Mouse (Mus musculus) layer of hippocampus, postnatal 10 days (tissue): ENCODE measurements at regions not wholly inside any gene's neighbourhood (a gene's known extent, or its start where the extent isn't known, plus 50 kb on each side); places are given as distances from the start of the nearest gene placed in this dataset.
"Not testable (repeated sequence)": the region's sequence is repeated elsewhere in the genome, so short reads cannot be mapped to it uniquely, and the experiment has no call there.

Experiments used
- DNase-seq, 2 experiments: peaks; one replicate each; pipeline ENCODE4 v3.0.0; 2021; ENCODE audit warnings: low spot score in 2 of 2

- no peak for DNase-seq
Measured at GRCm38 (mm10) chr1:194565574-194565973, 52.4 kb upstream of the Plxna2 start.

DNA sequence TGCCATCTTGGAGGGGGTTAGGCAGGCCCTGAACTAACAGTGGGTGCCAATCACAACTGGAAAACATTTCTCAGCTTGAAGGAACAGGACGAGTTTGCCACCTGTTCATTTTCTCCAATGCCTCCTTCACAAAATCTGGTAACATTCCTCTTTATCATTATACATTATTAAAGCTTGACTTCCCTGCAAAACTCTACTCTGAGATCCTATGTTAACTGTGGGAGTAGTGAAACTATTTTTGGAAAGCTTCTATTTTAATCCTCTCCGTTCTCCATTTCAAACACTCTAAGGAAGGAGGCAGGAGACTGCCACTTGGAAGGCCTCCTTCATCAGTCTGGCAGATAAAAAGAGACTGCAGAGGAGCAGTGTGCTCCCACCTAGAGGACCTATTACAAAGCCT is 54.1 kb upstream of the Plxna2 start:
- no peak for DNase-seq

DNA sequence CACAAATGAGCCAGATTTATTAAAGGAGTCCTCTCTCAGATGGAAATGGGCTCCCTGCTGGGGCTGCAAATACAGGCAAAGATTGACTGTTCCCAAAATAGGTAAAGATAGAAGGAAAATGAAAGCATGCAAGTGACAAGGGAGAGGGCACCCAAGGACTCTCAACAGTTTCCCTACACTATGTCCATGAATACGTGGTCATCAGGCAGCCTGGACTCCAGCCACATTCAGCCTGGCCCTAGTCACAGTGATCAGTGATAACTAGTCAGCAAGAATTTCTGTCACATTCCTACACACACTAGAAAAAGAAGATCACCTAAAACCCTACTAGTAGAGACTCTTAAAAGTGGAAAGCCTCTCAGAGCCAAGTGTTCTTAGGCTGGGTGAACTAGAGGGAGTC is 56.9 kb upstream of the Plxna2 start:
- DNase-seq: no peak

DNA sequence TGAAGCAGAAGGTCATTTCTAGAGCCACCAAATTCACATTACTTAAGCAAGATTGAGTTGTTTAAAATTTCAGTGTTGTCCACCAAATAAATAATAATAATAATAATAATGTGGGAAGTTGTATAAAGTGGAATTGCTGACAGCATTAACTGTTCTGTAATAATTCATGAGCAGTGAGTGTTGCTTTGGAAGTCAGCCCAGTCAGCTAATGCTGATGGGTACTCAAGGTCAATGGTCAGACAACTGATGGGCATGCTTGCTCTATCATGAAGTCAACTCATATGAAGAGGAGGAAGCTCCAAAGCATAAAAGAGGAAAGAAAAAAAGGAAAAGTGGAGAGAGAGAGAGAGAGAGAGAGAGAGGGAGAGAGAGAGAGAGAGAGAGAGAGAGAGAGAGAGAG is 69.4 kb upstream of the Plxna2 start:
- DNase-seq: no peak

GRCm38 (mm10) chr1:194548243-194548642 is 69.8 kb upstream of the Plxna2 start:
- no peak for DNase-seq

DNA sequence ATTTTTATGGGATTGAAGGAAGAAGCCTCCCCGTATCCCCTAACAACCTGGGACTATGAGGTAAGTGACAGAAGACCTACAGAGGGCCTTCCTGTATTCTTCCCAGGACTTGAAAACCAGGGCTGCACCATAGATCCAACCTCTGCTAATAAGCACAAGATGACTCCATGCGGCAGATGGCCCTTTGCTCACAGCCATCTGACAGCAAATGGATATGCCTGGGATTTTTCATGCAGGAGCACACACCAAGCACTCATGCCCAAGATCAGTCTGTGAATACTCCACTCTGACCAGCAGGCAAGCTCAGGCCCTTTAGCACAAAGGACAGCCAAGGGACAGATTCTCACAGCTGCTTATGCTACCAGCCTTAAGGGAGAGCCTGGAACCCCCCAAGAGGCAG is 77.1 kb upstream of the Plxna2 start:
- peak; percentile 18 to 21 for DNase-seq

DNA sequence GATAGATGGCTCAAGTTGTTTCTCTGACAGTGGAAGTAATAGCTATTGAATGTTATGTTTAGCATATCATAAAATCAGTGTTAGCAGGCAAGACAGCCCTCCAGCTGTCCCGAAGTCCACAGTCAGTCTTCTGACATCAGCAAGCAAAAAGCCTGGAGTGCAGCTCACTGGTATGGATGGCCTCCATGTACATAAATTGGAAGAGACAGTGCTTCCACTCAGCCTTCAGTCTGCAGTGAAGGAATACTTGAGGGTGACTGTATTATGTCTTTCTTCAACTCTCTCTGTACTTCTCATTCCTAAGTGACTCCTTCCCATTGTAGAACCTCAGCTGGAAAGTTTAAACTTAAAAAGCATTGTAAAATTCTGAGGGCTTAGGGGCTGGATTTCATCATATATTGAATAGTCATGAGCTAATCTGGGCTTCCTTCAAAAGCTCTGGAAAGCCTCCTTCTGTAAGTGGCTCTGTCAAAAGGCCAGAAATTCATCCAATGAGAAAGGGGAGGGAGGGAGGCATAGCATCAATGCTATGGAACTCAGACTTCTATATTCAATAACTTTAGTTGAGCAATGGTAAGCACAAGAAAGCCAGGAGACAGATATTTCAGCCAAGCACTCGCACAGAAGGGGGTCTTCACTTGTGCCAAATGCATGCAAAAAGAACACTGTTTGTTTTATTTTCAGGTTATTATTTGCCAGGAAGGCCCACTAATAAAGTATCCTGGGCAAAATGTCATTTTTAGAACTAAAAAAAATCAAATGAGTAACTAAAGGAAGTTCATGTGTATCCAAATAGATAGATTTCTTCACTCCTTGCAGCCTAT is 90.5 kb upstream of the Plxna2 start:
- DNase-seq: no peak

DNA sequence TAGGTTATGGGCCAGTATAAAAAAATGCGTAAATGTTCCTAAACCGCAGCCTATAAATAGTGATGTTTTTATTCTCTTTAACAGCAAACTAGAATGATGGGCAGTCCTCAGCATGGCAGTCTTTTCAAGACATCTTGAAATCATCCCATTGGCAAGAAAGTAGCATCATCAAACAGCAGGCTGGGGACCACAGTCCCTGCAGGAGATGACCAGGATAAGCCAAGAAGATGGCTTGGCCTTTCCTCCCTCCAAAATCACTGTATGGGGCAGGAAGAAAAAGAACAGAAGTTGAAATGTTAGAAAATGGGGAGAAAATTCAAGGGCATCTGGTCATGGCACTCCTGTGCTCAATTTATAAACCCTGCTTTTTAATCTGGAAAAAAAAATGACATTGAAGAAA is 93.0 kb upstream of the Plxna2 start:
- no peak for DNase-seq

- DNase-seq: no peak
Measured at GRCm38 (mm10) chr1:194521216-194521615, 96.8 kb upstream of the Plxna2 start.

- no peak for DNase-seq
Measured at GRCm38 (mm10) chr1:194519509-194520220, 98.4 kb upstream of the Plxna2 start.

DNA sequence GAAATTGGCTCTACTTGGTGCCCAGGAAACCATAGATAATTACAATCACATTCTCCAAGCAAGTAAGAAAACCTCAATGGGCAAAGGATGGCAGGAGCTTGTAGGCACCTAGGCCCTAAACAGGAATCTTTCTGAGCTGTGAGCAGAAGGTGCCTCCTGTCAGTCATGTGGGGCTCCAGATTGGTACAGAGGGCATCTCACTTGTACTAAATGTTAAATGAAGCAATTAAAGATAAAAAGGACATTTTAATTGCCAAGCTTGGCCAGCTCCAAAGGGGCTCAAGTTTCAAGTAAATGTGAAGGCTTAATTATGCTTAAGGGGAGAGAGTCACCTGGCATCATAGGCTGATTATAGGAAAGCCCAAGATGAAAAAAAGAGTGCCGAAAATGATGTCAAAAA is 101.9 kb upstream of the Plxna2 start:
- DNase-seq: no peak

DNA sequence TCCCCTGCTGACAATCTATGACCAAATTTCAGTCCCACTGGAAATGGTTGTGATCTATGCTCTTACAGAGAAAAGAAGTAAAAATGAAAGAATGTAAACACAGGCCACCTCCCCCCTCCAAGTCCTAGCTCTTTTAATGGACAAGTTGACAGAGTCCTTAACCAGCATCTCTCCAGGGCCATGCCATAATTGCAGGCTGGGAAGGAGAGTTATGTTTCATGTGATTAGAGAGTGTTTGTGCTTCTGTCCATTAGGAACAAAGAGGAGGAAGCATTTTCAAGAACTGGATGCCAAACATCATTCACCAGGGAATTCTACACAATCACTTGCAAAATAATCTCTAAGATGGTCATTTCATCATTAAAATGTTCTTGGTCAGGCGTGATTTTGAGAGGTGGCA is 109.7 kb upstream of the Plxna2 start:
- no peak for DNase-seq

DNA sequence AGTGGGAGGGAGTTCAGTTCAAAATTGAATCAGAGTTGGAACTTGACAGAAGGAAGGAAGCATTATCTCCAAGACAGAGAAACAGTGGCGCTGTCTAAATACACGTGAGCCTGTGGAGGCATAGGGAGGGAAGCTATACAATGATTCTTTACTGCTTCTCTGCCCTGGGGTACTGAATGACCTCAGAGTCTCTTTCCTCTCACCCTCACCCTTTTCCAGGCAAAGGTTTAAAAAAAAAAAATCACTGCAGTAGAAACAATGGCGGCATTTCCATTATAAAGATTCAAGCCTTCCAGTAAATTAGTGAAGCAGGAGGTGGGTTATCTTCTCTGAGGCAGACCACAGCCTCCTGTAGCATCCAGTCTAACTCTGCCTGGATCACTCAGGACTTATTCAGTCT is 112.2 kb upstream of the Plxna2 start:
- DNase-seq: no peak

DNA sequence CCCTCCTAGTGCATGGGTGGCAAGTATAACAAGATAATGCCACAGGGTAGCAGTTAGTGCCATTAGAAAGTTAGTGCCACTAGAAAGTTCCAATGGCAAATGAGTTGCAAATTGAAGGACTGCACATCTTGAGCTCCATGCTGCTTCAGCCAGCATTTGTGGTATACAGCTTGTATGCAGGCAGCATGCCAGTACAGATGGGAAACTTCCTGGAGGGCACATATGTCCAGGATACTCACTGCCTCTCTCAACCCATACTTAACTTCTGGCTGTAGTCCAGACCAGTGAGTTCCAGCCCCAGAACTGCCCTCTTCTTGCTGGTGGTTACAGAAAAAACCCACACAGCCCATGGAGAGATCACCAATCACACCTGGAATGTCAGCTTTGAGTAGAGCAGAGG is 113.8 kb upstream of the Plxna2 start:
- DNase-seq: no peak

- DNase-seq: no peak
Measured at GRCm38 (mm10) chr1:194503517-194503916, 114.5 kb upstream of the Plxna2 start.

- no peak for DNase-seq
Measured at GRCm38 (mm10) chr1:194496424-194496823, 121.6 kb upstream of the Plxna2 start.

DNA sequence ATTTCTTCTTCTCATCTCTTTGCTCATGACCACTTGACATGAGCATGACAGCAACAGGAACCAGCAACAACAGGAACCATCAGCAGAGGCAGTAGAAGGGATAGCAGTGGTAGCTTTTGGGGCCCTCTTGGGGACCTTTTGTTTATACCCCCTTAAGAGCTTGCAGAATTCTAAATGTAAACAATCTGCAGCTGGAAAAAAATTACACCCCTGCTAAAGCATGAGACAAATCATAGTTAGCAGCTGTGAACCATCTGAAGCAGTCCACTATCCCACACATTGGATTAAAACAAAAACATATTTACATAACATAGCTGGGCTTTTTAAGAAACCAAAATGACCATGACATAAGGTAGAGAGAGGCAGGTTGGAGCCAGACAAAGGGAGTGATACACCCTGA is 126.9 kb upstream of the Plxna2 start:
- no peak for DNase-seq

DNA sequence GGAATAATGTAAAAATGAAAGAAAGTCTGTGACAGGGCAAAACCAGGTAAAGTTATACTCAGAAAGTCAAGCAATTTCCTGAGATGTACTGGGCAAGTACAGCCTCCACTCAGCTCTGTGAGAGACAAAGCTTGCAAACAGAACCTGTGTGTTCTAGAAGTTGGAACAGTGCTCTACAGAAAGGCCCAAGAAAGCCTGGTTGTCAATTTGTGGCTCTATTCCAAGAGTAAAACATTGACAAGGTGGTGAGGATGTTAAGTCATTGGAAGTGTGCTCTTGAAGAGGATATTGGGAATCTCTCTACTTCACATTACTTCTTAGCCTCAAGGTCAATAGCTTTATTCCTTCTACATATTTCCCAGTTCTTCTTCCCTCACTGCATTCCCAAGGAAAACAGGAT is 129.9 kb upstream of the Plxna2 start:
- no peak for DNase-seq

DNA sequence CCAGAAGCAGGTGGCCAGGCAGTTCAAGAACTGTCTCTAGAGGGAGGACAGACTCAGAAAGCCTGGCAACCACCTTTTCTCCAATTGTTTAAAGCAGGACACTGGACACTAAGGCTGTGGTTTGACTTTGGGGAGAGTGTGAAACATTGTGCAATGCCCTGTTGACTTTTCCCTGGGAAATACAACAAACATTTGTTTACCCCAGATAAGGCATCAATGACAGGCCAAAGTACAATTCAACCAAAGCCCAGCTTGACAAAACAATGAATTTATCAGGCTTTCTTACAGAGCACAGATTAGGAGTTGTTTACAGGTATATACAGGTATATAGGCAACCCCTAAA is 135.3 kb upstream of the Plxna2 start:
- no peak for DNase-seq

DNA sequence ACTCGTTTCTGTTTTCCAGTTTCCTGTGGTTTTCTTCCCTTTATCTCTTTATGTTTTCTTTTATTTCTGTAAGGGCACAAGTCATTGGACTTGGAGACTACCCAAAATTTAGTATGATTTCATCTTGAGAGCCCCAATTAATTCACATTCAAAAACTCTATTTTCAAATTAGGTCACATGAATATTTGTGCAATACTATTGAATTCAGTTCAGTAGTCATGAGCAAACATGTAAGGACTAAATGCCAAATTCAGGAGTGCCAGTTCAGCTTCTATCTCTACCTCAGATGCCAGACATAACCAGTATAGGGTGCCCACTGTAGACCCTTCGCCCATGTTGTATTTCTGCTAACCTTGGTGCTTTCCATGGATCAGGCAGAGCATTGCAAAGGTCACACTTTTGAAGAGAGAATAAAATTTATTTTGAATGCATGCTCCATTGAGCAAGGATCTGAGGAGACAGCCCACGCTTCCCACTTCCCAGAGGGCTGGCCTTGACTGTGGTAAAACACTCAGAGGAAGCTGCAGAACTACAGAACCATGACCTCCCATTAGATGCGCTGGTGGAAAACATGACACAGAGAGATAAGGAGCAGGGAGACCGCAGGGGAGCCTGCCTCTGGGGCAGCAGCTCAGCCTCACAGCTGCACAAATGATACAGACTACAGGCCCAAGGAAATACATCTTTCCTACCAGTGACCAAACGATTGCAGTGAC is 135.9 kb upstream of the Plxna2 start:
- no peak for DNase-seq

GRCm38 (mm10) chr1:194471281-194471680 is 146.7 kb upstream of the Plxna2 start:
- not testable (repeated sequence) for DNase-seq

DNA sequence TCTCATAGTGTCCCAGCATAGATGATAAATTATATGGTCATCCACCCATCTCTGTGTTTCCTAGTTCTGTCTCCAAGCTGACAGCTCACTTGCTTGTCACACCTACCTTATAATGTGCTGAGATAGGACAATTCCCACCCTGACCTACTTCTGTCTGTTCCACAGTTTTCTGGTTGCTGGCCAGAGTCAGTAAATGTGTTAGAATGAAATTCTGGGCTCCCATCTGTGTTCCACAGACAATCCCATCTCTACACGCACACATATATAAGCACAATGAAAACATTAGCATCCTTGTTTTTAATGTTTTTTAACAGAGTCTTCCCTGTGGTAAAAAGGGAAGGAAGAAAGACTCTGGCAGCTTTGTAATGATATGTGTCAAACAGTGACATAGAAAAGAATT is 165.5 kb upstream of the Plxna2 start:
- DNase-seq: peak in 1 of 2 experiments; percentile 17
